Mouse (Mus musculus): ENCODE data around the gene Rab40c. TPM values are rescaled to one million over a fixed set of nuclear protein-coding genes. Genes with fewer than 3 reads are reported as not detected.
A peak's percentile ranks its signal among the peaks of the same experiment; 100 is the strongest.

The Rab40c gene
- polyA plus RNA-seq, 1 experiment from 2014 or later, result 17.2 TPM

- 81% methylated on average over 9 of the region's 9 CpGs for WGBS
- peaks cover 5% of the 10 kb centered on the region; the same call in 1 of the 2 replicates for H3K36me3 ChIP-seq (ENCODE audit: control insufficient read depth, insufficient read depth, low read length)
- no peak for ATAC-seq (ENCODE audit: insufficient number of reproducible peaks, insufficient read depth, low FRiP score, low read depth)
- H3K4me3 ChIP-seq (ENCODE audit: low read depth, low read length), result peak overlapping the region; percentile 97
- H3K9me3 ChIP-seq (ENCODE audit: control insufficient read depth, low read depth, low read length), result no peaks in the 10 kb centered on the region
- H3K4me1 ChIP-seq (ENCODE audit: control insufficient read depth, insufficient read depth, low read length), result peaks cover 11% of the 10 kb centered on the region
- peak overlapping the region; percentile 89 for H3K4me2 ChIP-seq (replicated peaks; ENCODE audit: low read depth, low read length)
- H3K9ac ChIP-seq (replicated peaks; ENCODE audit: low read depth, low read length), result peak overlapping the region; percentile 75
- H3K27me3 ChIP-seq (ENCODE audit: control insufficient read depth, insufficient read depth, low read length), result no peaks in the 10 kb centered on the region
- no peak overlapping the region for H3K27ac ChIP-seq (ENCODE audit: low read length)
Observed at GRCm38 (mm10) chr17:25918037-25918750, 1.3 kb downstream of the Rab40c start.

- H3K27ac ChIP-seq (ENCODE audit: low read length), result no peak overlapping the region
- no peak overlapping the region for H3K4me3 ChIP-seq (ENCODE audit: low read depth, low read length)
- ATAC-seq (ENCODE audit: insufficient number of reproducible peaks, insufficient read depth, low FRiP score, low read depth), result no peak
Observed at GRCm38 (mm10) chr17:25916931-25917647, 2.4 kb downstream of the Rab40c start.

GRCm38 (mm10) chr17:25914295-25914694 is 5.2 kb downstream of the Rab40c start:
- Histone ChIP-seq H3K36me3 (ENCODE audit: control insufficient read depth, insufficient read depth, low read length) (peaks cover 5% of the 10 kb centered on the region; the same call in 1 of the 2 replicates), H3K4me1 (ENCODE audit: control insufficient read depth, insufficient read depth, low read length) (peaks cover 11% of the 10 kb centered on the region), H3K9ac (replicated peaks; ENCODE audit: low read depth, low read length) (no peak overlapping the region), H3K27ac (ENCODE audit: low read length) (no peak overlapping the region), H3K9me3 (ENCODE audit: control insufficient read depth, low read depth, low read length) (no peaks in the 10 kb centered on the region), H3K4me2 (replicated peaks; ENCODE audit: low read depth, low read length) (no peak overlapping the region), H3K27me3 (ENCODE audit: control insufficient read depth, insufficient read depth, low read length) (no peaks in the 10 kb centered on the region), H3K4me3 (ENCODE audit: low read depth, low read length) (no peak overlapping the region)
- WGBS, result 75% methylated on average over 4 of the region's 4 CpGs
- no peak for ATAC-seq (ENCODE audit: insufficient number of reproducible peaks, insufficient read depth, low FRiP score, low read depth)

More at GRCm38 (mm10) chr17:25916931-25917647, 2.4 kb downstream of the Rab40c start:
- Histone ChIP-seq H3K36me3 (ENCODE audit: control insufficient read depth, insufficient read depth, low read length) (peaks cover 5% of the 10 kb centered on the region; the same call in 1 of the 2 replicates), H3K4me1 (ENCODE audit: control insufficient read depth, insufficient read depth, low read length) (peaks cover 11% of the 10 kb centered on the region), H3K4me2 (replicated peaks; ENCODE audit: low read depth, low read length) (0 out of 2 replicates have a peak overlapping the region, but pooled peaks have one; percentile 10), H3K27me3 (ENCODE audit: control insufficient read depth, insufficient read depth, low read length) (no peaks in the 10 kb centered on the region), H3K9me3 (ENCODE audit: control insufficient read depth, low read depth, low read length) (no peaks in the 10 kb centered on the region), H3K9ac (replicated peaks; ENCODE audit: low read depth, low read length) (no peak overlapping the region)
- WGBS, result 71% methylated on average over 8 of the region's 8 CpGs

GRCm38 (mm10) chr17:25913877-25914275 is 5.7 kb downstream of the Rab40c start:
- ATAC-seq (ENCODE audit: insufficient number of reproducible peaks, insufficient read depth, low FRiP score, low read depth), result no peak
- 80% methylated on average over 1 of the region's 1 CpGs for WGBS
- no peaks in the 10 kb centered on the region for H3K27me3 ChIP-seq (ENCODE audit: control insufficient read depth, insufficient read depth, low read length)
- peaks cover 5% of the 10 kb centered on the region; the same call in 1 of the 2 replicates for H3K36me3 ChIP-seq (ENCODE audit: control insufficient read depth, insufficient read depth, low read length)
- H3K4me2 ChIP-seq (replicated peaks; ENCODE audit: low read depth, low read length), result no peak overlapping the region
- H3K9me3 ChIP-seq (ENCODE audit: control insufficient read depth, low read depth, low read length), result no peaks in the 10 kb centered on the region
- H3K4me3 ChIP-seq (ENCODE audit: low read depth, low read length), result no peak overlapping the region
- H3K9ac ChIP-seq (replicated peaks; ENCODE audit: low read depth, low read length), result no peak overlapping the region
- no peak overlapping the region for H3K27ac ChIP-seq (ENCODE audit: low read length)
- peaks cover 11% of the 10 kb centered on the region for H3K4me1 ChIP-seq (ENCODE audit: control insufficient read depth, insufficient read depth, low read length)

GRCm38 (mm10) chr17:25913186-25913876 is 6.2 kb downstream of the Rab40c start:
- no peak for ATAC-seq (ENCODE audit: insufficient number of reproducible peaks, insufficient read depth, low FRiP score, low read depth)
- H3K4me1 ChIP-seq (ENCODE audit: control insufficient read depth, insufficient read depth, low read length), result peaks cover 8% of the 10 kb centered on the region
- no peak overlapping the region for H3K9ac ChIP-seq (replicated peaks; ENCODE audit: low read depth, low read length)
- no peak overlapping the region for H3K27ac ChIP-seq (ENCODE audit: low read length)
- no peak overlapping the region for H3K4me3 ChIP-seq (ENCODE audit: low read depth, low read length)
- no peak overlapping the region for H3K4me2 ChIP-seq (replicated peaks; ENCODE audit: low read depth, low read length)
- peaks cover 5% of the 10 kb centered on the region; the same call in 1 of the 2 replicates for H3K36me3 ChIP-seq (ENCODE audit: control insufficient read depth, insufficient read depth, low read length)
- WGBS, result 85% methylated on average over 14 of the region's 14 CpGs
- no peaks in the 10 kb centered on the region for H3K9me3 ChIP-seq (ENCODE audit: control insufficient read depth, low read depth, low read length)
- H3K27me3 ChIP-seq (ENCODE audit: control insufficient read depth, insufficient read depth, low read length), result no peaks in the 10 kb centered on the region

- ATAC-seq (ENCODE audit: insufficient number of reproducible peaks, insufficient read depth, low FRiP score, low read depth), result no peak
- no peak overlapping the region for H3K4me3 ChIP-seq (ENCODE audit: low read depth, low read length)
- H3K27me3 ChIP-seq (ENCODE audit: control insufficient read depth, insufficient read depth, low read length), result no peaks in the 10 kb centered on the region
- H3K4me2 ChIP-seq (replicated peaks; ENCODE audit: low read depth, low read length), result no peak overlapping the region
- no peak overlapping the region for H3K27ac ChIP-seq (ENCODE audit: low read length)
- H3K9me3 ChIP-seq (ENCODE audit: control insufficient read depth, low read depth, low read length), result no peaks in the 10 kb centered on the region
- 88% methylated on average over 4 of the region's 4 CpGs for WGBS
- no peaks in the 10 kb centered on the region for H3K4me1 ChIP-seq (ENCODE audit: control insufficient read depth, insufficient read depth, low read length)
- no peak overlapping the region for H3K9ac ChIP-seq (replicated peaks; ENCODE audit: low read depth, low read length)
- H3K36me3 ChIP-seq (ENCODE audit: control insufficient read depth, insufficient read depth, low read length), result peaks cover 6% of the 10 kb centered on the region; the same call in 1 of the 2 replicates
Observed at GRCm38 (mm10) chr17:25911816-25912215, 7.7 kb downstream of the Rab40c start.

GRCm38 (mm10) chr17:25907640-25908039 is 11.9 kb downstream of the Rab40c start:
- Histone ChIP-seq H3K9me3 (ENCODE audit: control insufficient read depth, low read depth, low read length) (no peaks in the 10 kb centered on the region), H3K9ac (replicated peaks; ENCODE audit: low read depth, low read length) (no peak overlapping the region), H3K36me3 (ENCODE audit: control insufficient read depth, insufficient read depth, low read length) (peaks cover 3% of the 10 kb centered on the region; the same call in 1 of the 2 replicates), H3K4me3 (ENCODE audit: low read depth, low read length) (no peak overlapping the region), H3K4me1 (ENCODE audit: control insufficient read depth, insufficient read depth, low read length) (no peaks in the 10 kb centered on the region), H3K4me2 (replicated peaks; ENCODE audit: low read depth, low read length) (no peak overlapping the region), H3K27ac (ENCODE audit: low read length) (no peak overlapping the region), H3K27me3 (ENCODE audit: control insufficient read depth, insufficient read depth, low read length) (no peaks in the 10 kb centered on the region)
- ATAC-seq (ENCODE audit: insufficient number of reproducible peaks, insufficient read depth, low FRiP score, low read depth), result no peak
- 90% methylated on average over 2 of the region's 2 CpGs for WGBS

GRCm38 (mm10) chr17:25903061-25903460 is 16.5 kb downstream of the Rab40c start:
- WGBS, result 81% methylated on average over 3 of the region's 3 CpGs
- H3K9ac ChIP-seq (replicated peaks; ENCODE audit: low read depth, low read length), result no peak overlapping the region
- no peaks in the 10 kb centered on the region for H3K27me3 ChIP-seq (ENCODE audit: control insufficient read depth, insufficient read depth, low read length)
- H3K27ac ChIP-seq (ENCODE audit: low read length), result no peak overlapping the region
- no peaks in the 10 kb centered on the region for H3K4me1 ChIP-seq (ENCODE audit: control insufficient read depth, insufficient read depth, low read length)
- H3K4me3 ChIP-seq (ENCODE audit: low read depth, low read length), result no peak overlapping the region
- no peak overlapping the region for H3K4me2 ChIP-seq (replicated peaks; ENCODE audit: low read depth, low read length)
- peaks cover 8% of the 10 kb centered on the region; the same call in 1 of the 2 replicates for H3K36me3 ChIP-seq (ENCODE audit: control insufficient read depth, insufficient read depth, low read length)
- no peaks in the 10 kb centered on the region for H3K9me3 ChIP-seq (ENCODE audit: control insufficient read depth, low read depth, low read length)
- ATAC-seq (ENCODE audit: insufficient number of reproducible peaks, insufficient read depth, low FRiP score, low read depth), result no peak

Data from stomach, embryonic 14.5 days (tissue).